Mouse (Mus musculus) heart, adult 8-10 months (tissue): Measurements from ENCODE around the gene Vwa1. TPM values are rescaled to one million over a fixed set of nuclear protein-coding genes. Genes with fewer than 3 reads are reported as not detected.
A peak's percentile ranks its signal among the peaks of the same experiment; 100 is the strongest.
"Not testable (repeated sequence)": the region's sequence is repeated elsewhere in the genome, so short reads cannot be mapped to it uniquely, and the experiment has no call there.

ENCODE experiments used
- DNase-seq: peaks from one replicate; pipeline ENCODE4 v3.0.0; 2022; ENCODE audit warnings: low spot score
- total RNA-seq, 4 experiments: library from RNA; stranded (reverse); gene quantifications; 2 replicates each; pipeline ENCODE4 v1.2.4; 2022

Vwa1 gene
- 1 to 10 TPM; 5.6 to 9.8 (median 8.1) TPM for total RNA-seq

- DNase-seq = peak; percentile 92
Measured at GRCm38 (mm10) chr4:155774280-155774754, at the start of gene Vwa1. Vwa1 (minus strand) TSS chr4:155774698.

GRCm38 (mm10) chr4:155823443-155823842 is 48.9 kb upstream of the Vwa1 start:
- DNase-seq = no peak

GRCm38 (mm10) chr4:155821025-155821424 is 46.5 kb upstream of the Vwa1 start:
- no peak for DNase-seq

- no peak for DNase-seq
Measured at GRCm38 (mm10) chr4:155817533-155817932, 43.0 kb upstream of the Vwa1 start.

GRCm38 (mm10) chr4:155812665-155813181 is 38.2 kb upstream of the Vwa1 start:
- DNase-seq = no peak

GRCm38 (mm10) chr4:155811929-155812664 is 37.6 kb upstream of the Vwa1 start, which contains the start of gene Ccnl2:
Ccnl2 (plus strand) TSS chr4:155812489.
- DNase-seq = peak; percentile 92

GRCm38 (mm10) chr4:155807841-155808240 is 33.3 kb upstream of the Vwa1 start:
- DNase-seq = no peak

GRCm38 (mm10) chr4:155803340-155804041 is 29.0 kb upstream of the Vwa1 start:
- DNase-seq = peak; percentile 94

- no peak for DNase-seq
Measured at GRCm38 (mm10) chr4:155802741-155803339, 28.3 kb upstream of the Vwa1 start, which contains the start of gene Mrpl20. Mrpl20 (plus strand) TSS chr4:155802878.

- DNase-seq = no peak
Measured at GRCm38 (mm10) chr4:155802075-155802474, 27.6 kb upstream of the Vwa1 start.

- DNase-seq = no peak
Measured at GRCm38 (mm10) chr4:155793730-155794129, 19.2 kb upstream of the Vwa1 start.

GRCm38 (mm10) chr4:155791240-155791933 is 16.9 kb upstream of the Vwa1 start:
- no peak for DNase-seq

- no peak for DNase-seq
Measured at GRCm38 (mm10) chr4:155790650-155791161, 16.2 kb upstream of the Vwa1 start.

- no peak for DNase-seq
Measured at GRCm38 (mm10) chr4:155790021-155790489, 15.6 kb upstream of the Vwa1 start, which contains the start of gene Ankrd65. Ankrd65 (plus strand) TSS chr4:155790439.

GRCm38 (mm10) chr4:155788833-155789232 is 14.3 kb upstream of the Vwa1 start:
- not testable (repeated sequence) for DNase-seq

GRCm38 (mm10) chr4:155788300-155788699 is 13.8 kb upstream of the Vwa1 start:
- no peak for DNase-seq

GRCm38 (mm10) chr4:155785819-155786218 is 11.3 kb upstream of the Vwa1 start, which contains the start of gene Tmem88b:
Tmem88b (minus strand) TSS chr4:155785874.
- no peak for DNase-seq

- DNase-seq = no peak
Measured at GRCm38 (mm10) chr4:155785246-155785645, 10.7 kb upstream of the Vwa1 start.

- peak; percentile 87 for DNase-seq
Measured at GRCm38 (mm10) chr4:155784081-155784701, 9.7 kb upstream of the Vwa1 start.

- DNase-seq = no peak
Measured at GRCm38 (mm10) chr4:155783486-155784080, 9.1 kb upstream of the Vwa1 start.
